ENCODE assay signal across 25 mouse cellular contexts in the genomic region with DNA sequence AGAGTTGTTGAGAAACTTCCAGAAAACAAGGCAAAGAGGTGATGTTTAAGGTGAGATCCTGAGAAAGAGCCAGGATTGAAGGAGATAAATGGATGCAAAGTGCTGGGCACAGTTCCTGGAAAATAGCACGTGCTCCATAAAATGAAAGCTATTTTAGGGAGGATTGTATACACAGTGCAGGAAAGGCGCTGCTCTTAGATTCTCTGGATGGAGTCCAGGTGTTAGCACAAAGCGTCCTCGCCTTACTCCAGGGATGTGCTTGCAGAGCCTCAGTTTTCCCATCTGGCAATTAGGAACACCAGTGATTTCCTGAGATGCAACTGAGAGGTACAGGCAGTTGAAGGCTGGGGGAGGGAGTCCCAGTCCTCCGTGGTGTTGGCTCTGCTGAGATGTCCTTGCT. TPM values are rescaled to one million over a fixed set of nuclear protein-coding genes. Genes with fewer than 3 reads are reported as not detected.
A peak's percentile ranks its signal among the peaks of the same experiment; 100 is the strongest.
DNase-seq lines count a peak whose midpoint lies in the region; ATAC-seq and TF ChIP-seq lines count a peak whose summit lies in the region.
"Had no signal": no experiment of that assay in that cellular context is flagged by ENCODE, and none has a peak within 500 bp of the region (broad histone marks: within the 10 kb centered on the region; RNA-seq: fewer than 3 reads in every experiment).

No protein-coding gene starts in this region.

- H3K4me2 ChIP-seq in kidney, postnatal 0 days (ENCODE audit: low read length): no peak overlapping the region
- H3K4me2 ChIP-seq: heart, embryonic 12.5 days; hindbrain, embryonic 14.5 days; limb, embryonic 13.5 days had no signal

- no peak overlapping the region for H3K4me3 ChIP-seq in kidney, postnatal 0 days (replicated peaks; ENCODE audit: low read depth, low read length)
- H3K4me3 ChIP-seq: heart, embryonic 12.5 days; limb, embryonic 13.5 days; megakaryocyte, embryonic 14.5 days had no signal

- no peak for ATAC-seq in kidney, postnatal 0 days (replicated peaks; ENCODE audit: low FRiP score, low read depth)
- ATAC-seq in erythroid progenitor cell, adult 5-6 weeks (replicated peaks; ENCODE audit: low FRiP score, poor library complexity, severe bottlenecking): no peak
- ATAC-seq: midbrain, embryonic 16.5 days; Patski had no signal

- no peaks in the 10 kb centered on the region for H3K9me3 ChIP-seq in kidney, postnatal 0 days (replicated peaks; ENCODE audit: low read length)

- H3K4me1 ChIP-seq in kidney, postnatal 0 days (replicated peaks; ENCODE audit: insufficient read depth, low read length): peaks cover 8% of the 10 kb centered on the region; the same call in 1 of the 2 replicates

- H3K9ac ChIP-seq in kidney, postnatal 0 days (ENCODE audit: low read depth, low read length): no peak overlapping the region
- H3K9ac ChIP-seq: heart, embryonic 12.5 days; hindbrain, embryonic 14.5 days; limb, embryonic 13.5 days; liver, embryonic 14.5 days had no signal

- H3K27ac ChIP-seq in kidney, postnatal 0 days: no peak overlapping the region
- H3K27ac ChIP-seq: hindbrain, embryonic 14.5 days; limb, embryonic 13.5 days; liver, embryonic 14.5 days had no signal

- H3K27me3 ChIP-seq in kidney, postnatal 0 days (ENCODE audit: insufficient read depth, low read length): no peaks in the 10 kb centered on the region
- H3K27me3 ChIP-seq: Patski had no signal

- H3K36me3 ChIP-seq in kidney, postnatal 0 days (ENCODE audit: insufficient read depth, low read length): no peaks in the 10 kb centered on the region
- H3K36me3 ChIP-seq: limb, embryonic 13.5 days had no signal

- WGBS in kidney, postnatal 0 days: 22% methylated on average over 5 of the region's 5 CpGs
- WGBS in large intestine, adult 2 months: 11% methylated on average over 5 of the region's 5 CpGs

- peak; percentile 63 for DNase-seq in kidney, postnatal 0 days (ENCODE audit: low spot score)
- no peak for DNase-seq in kidney, adult 9 months
- peak; percentile 61 for DNase-seq in brain, adult 2 months (ENCODE audit: low read depth, low spot score)
- peak; percentile 57 for DNase-seq in large intestine, adult 2 months (ENCODE audit: low read depth, low spot score)
- DNase-seq in lung, postnatal 36 days: peak; percentile 71
- no peak for DNase-seq in cerebellum, postnatal 36 days
- DNase-seq: adrenal gland, adult 8-10 months; cerebellum, adult 9-10 months; kidney, adult 11 months; kidney, postnatal 4 days; retina, postnatal 1 day; right cerebral cortex, postnatal 4 days; thymus, postnatal 25 days had no signal

- TF ChIP-seq CTCF in kidney, postnatal 0 days (IDR thresholded peaks at IDR 0.05; ENCODE audit: low read depth): no peak

RNA-seq across cellular contexts. Expression of gene Nbl1, which starts 3.4 kb away (rescaled TPM):
- polyA plus RNA-seq in kidney, postnatal 0 days (2015; fragmentation: Nextera tagmentation; extraction: Ambion mirVana): 34.0 and 39.4 TPM in 2 replicates
- polyA plus RNA-seq in large intestine, adult 2 months (2012; rRNA removed): 125 and 133 TPM in 2 replicates
- not detected in 2 replicates for total RNA-seq in erythroid progenitor cell, adult 5-6 weeks (2015; ENCODE audit: low replicate concordance)
- not detected in 2 replicates for total RNA-seq in erythroid progenitor cell, adult 5-6 weeks (2017; ENCODE audit: low replicate concordance)
- total RNA-seq: granulocyte monocyte progenitor cell, adult 5-6 weeks; neutrophil, adult 5-6 weeks had no signal

RNA-seq across cellular contexts. Expression of gene Htr6, which starts 20.8 kb away (rescaled TPM):
- 0.12 TPM in 1 of 2 replicates, not detected in the other for polyA plus RNA-seq in kidney, postnatal 0 days (2015; fragmentation: Nextera tagmentation; extraction: Ambion mirVana)
- 0.26 and 0.32 TPM in 2 replicates for polyA plus RNA-seq in large intestine, adult 2 months (2012; rRNA removed)
- not detected in 2 replicates for total RNA-seq in erythroid progenitor cell, adult 5-6 weeks (2015; ENCODE audit: low replicate concordance)
- not detected in 2 replicates for total RNA-seq in erythroid progenitor cell, adult 5-6 weeks (2017; ENCODE audit: low replicate concordance)
- total RNA-seq: gastrocnemius, adult 8-10 months; granulocyte monocyte progenitor cell, adult 5-6 weeks; heart, postnatal 25 days; neutrophil, adult 5-6 weeks had no signal
- polyA plus RNA-seq: heart, embryonic 12.5 days; liver, embryonic 14.5 days had no signal

RNA-seq across cellular contexts. Expression of gene Minos1, which starts 34.7 kb away (rescaled TPM):
- 796 and 875 TPM in 2 replicates for polyA plus RNA-seq in kidney, postnatal 0 days (2015; fragmentation: Nextera tagmentation; extraction: Ambion mirVana)
- polyA plus RNA-seq in large intestine, adult 2 months (2012; rRNA removed): 81.8 and 87.9 TPM in 2 replicates
- 134 and 193 TPM in 2 replicates for total RNA-seq in erythroid progenitor cell, adult 5-6 weeks (2015; ENCODE audit: low replicate concordance)
- total RNA-seq in erythroid progenitor cell, adult 5-6 weeks (2017; ENCODE audit: low replicate concordance): 116 and 230 TPM in 2 replicates

Comparison
In these comparisons a context has a peak if more than half of its experiments do, and no peak if none do; other contexts are left out.
1. DNase-seq: peak in kidney, postnatal 0 days (single experiment), brain, adult 2 months (single experiment), large intestine, adult 2 months (single experiment) and lung, postnatal 36 days (single experiment); none in kidney, adult 9 months (single experiment) and cerebellum, postnatal 36 days (0 of 2).